Mouse (Mus musculus) myocyte (in vitro differentiated cells): ENCODE data around the gene Wfdc16.

ENCODE experiments used
- MAX ChIP-seq: IDR thresholded peaks from one replicate; pipeline ENCODE4 v1.6.1; 2011; ENCODE audit warnings: low read depth, mild to moderate bottlenecking, control low read depth
- MYOD1 ChIP-seq, 3 experiments: IDR thresholded peaks; one replicate each; pipeline ENCODE4 v1.6.1; 2011; ENCODE audit warnings: control low read depth in 2 of 3, low read depth in 2 of 3, mild to moderate bottlenecking in 2 of 3, moderate library complexity in 1 of 3; ENCODE audit not compliant: insufficient read length in 2 of 3, control insufficient read depth in 1 of 3
- POLR2A ChIP-seq: IDR thresholded peaks from one replicate; pipeline ENCODE4 v1.6.1; 2011; ENCODE audit warnings: low read depth, mild to moderate bottlenecking, control low read depth, moderate library complexity; ENCODE audit not compliant: insufficient read length
- POLR2AphosphoS2 ChIP-seq: IDR thresholded peaks from one replicate; pipeline ENCODE4 v1.6.1; 2011; ENCODE audit warnings: low read depth, control low read depth; ENCODE audit not compliant: insufficient read length
- REST ChIP-seq: IDR thresholded peaks from one replicate; pipeline ENCODE4 v1.6.1; 2011; ENCODE audit warnings: mild to moderate bottlenecking, control low read depth, moderate library complexity; ENCODE audit not compliant: insufficient read depth, insufficient read length
- USF1 ChIP-seq: IDR thresholded peaks from one replicate; pipeline ENCODE4 v1.6.1; 2011; ENCODE audit warnings: low read depth, mild to moderate bottlenecking, control low read depth, moderate library complexity

DNA sequence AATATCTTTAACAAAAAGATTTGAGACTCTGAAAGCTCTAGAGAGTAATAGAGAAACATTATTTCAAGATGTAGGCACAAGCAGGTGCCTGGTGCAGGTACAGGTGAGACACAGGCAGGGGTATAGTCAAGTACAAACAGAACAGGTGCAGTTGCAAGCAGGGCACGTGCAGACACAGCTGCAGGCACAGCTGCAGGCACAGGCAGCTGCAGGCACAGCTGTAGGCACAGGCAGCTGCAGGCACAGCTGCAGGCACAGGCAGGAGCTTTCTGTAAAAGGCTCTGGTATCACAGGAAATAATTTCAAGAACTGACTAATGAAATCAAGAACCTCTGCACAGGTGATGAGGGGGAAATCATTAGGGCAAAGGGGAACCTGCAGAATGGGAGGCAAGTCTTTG is 32.3 kb upstream of the Wfdc16 start:
- TF ChIP-seq MYOD1 (IDR thresholded peaks at IDR 0.05; ENCODE audit: control insufficient read depth in 1 of 3, insufficient read length in 2 of 3, low read depth in 2 of 3) (peak in 1 of 3 experiments; percentile 80), POLR2A (no peak), MAX (no peak), POLR2AphosphoS2 (no peak), USF1 (no peak), REST (no peak)
